Mouse (Mus musculus) frontal cortex, postnatal 10 days (tissue): ENCODE measurements around the gene Serhl.

ENCODE experiments used
- DNase-seq, 2 experiments: peaks; one replicate each; pipeline ENCODE4 v3.0.0; 2022; ENCODE audit warnings: low spot score in 2 of 2, mixed read lengths in 1 of 2

The Serhl gene

GRCm38 (mm10) chr15:83084022-83084640 lies 5.2 kb upstream of the Serhl start:
- DNase-seq, result peak in 1 of 2 experiments; percentile 31

GRCm38 (mm10) chr15:83085901-83086300 lies 3.4 kb upstream of the Serhl start:
- no peak for DNase-seq

GRCm38 (mm10) chr15:83086636-83087328 lies 2.5 kb upstream of the Serhl start:
- DNase-seq, result no peak

GRCm38 (mm10) chr15:83088495-83089428 lies 544 bp upstream of the Serhl start:
- no peak for DNase-seq

- DNase-seq, result no peak
These were observed 1.6 kb downstream of the Serhl start for GRCm38 (mm10) chr15:83090874-83091273.

GRCm38 (mm10) chr15:83093687-83094086 lies 4.4 kb downstream of the Serhl start:
- DNase-seq, result no peak

GRCm38 (mm10) chr15:83095950-83096349 lies 6.6 kb downstream of the Serhl start:
- no peak for DNase-seq

- DNase-seq, result peak; percentile 65 to 68
These were observed 10.4 kb downstream of the Serhl start for GRCm38 (mm10) chr15:83099533-83100331.

GRCm38 (mm10) chr15:83100332-83100662 lies 11.0 kb downstream of the Serhl start:
- DNase-seq, result no peak

- DNase-seq, result no peak
These were observed 13.8 kb downstream of the Serhl start for GRCm38 (mm10) chr15:83103111-83103510.

- DNase-seq, result no peak
These were observed 17.1 kb downstream of the Serhl start for GRCm38 (mm10) chr15:83106426-83106825.

- DNase-seq, result no peak
These were observed 18.5 kb downstream of the Serhl start for GRCm38 (mm10) chr15:83107814-83108213.

GRCm38 (mm10) chr15:83111290-83111689 lies 22.0 kb downstream of the Serhl start:
- DNase-seq, result no peak

GRCm38 (mm10) chr15:83111874-83112273 lies 22.6 kb downstream of the Serhl start:
- DNase-seq, result no peak

GRCm38 (mm10) chr15:83112898-83113297 lies 23.6 kb downstream of the Serhl start:
- peak in 1 of 2 experiments; percentile 64 for DNase-seq

- DNase-seq, result no peak
These were observed 24.8 kb downstream of the Serhl start for GRCm38 (mm10) chr15:83114106-83114505.

- no peak for DNase-seq
These were observed 25.8 kb downstream of the Serhl start for GRCm38 (mm10) chr15:83115071-83115470.

- DNase-seq, result peak in 1 of 2 experiments; percentile 53
These were observed 29.1 kb downstream of the Serhl start for GRCm38 (mm10) chr15:83118360-83118759.

GRCm38 (mm10) chr15:83121709-83122565 lies 32.6 kb downstream of the Serhl start:
- peak in 1 of 2 experiments; percentile 66 for DNase-seq

- DNase-seq, result peak; percentile 85 to 91
These were observed 33.4 kb downstream of the Serhl start, which contains the start of gene Rrp7a for GRCm38 (mm10) chr15:83122566-83123145. Gene Rrp7a, minus strand, starts transcription at chr15:83122801.
